Mouse (Mus musculus) bone marrow macrophage, adult 2 months (primary cell): ENCODE results near the gene Cd63. TPM values are rescaled to one million over a fixed set of nuclear protein-coding genes. Genes with fewer than 3 reads are reported as not detected.

Experiments used
- H3K27ac ChIP-seq: 2 replicates; pipeline ENCODE4 v1.5.1; 2012; ENCODE audit warnings: low read depth, low read length; ENCODE audit not compliant: insufficient read depth
- H3K4me1 ChIP-seq: 2 replicates; pipeline ENCODE4 v1.6.1; 2012; ENCODE audit warnings: low read length; ENCODE audit not compliant: control insufficient read depth, insufficient read depth
- H3K4me3 ChIP-seq: 2 replicates; pipeline ENCODE4 v1.5.1; 2012; ENCODE audit warnings: mild to moderate bottlenecking, low read length, moderate library complexity; ENCODE audit not compliant: insufficient read depth
- CTCF ChIP-seq: IDR thresholded peaks from 2 replicates; pipeline ENCODE4 v1.5.1; 2012; ENCODE audit warnings: low read depth, mild to moderate bottlenecking, low read length, moderate library complexity
- POLR2A ChIP-seq: IDR thresholded peaks from 2 replicates; pipeline ENCODE4 v1.6.1; 2012; ENCODE audit warnings: mild to moderate bottlenecking, low read depth, low read length, borderline replicate concordance
- polyA plus RNA-seq: library from polyadenylated mRNA; stranded (reverse); fragments of >200 nt; gene quantifications from 2 replicates; pipeline ENCODE4 v1.2.4, GENCODE M21; 2012; ENCODE audit not compliant: missing spikeins, insufficient read depth, insufficient read length

The Cd63 gene
- polyA plus RNA-seq, 1 experiment = 751 TPM

- peaks cover 6% of the 10 kb centered on the region for H3K4me1 ChIP-seq
- H3K27ac ChIP-seq = no peak overlapping the region
- peak overlapping the region; percentile 65 for H3K4me3 ChIP-seq
- TF ChIP-seq CTCF (no peak), POLR2A (no peak)
Measured at GRCm38 (mm10) chr10:128890383-128891295, 10.2 kb upstream of the Cd63 start.

- Histone ChIP-seq H3K27ac (no peak within 1 kb of the TSS), H3K4me1 (peaks cover 9% of the 10 kb centered on the region), H3K4me3 (peak within 1 kb of the TSS; percentile 65)
- TF ChIP-seq CTCF (no peak), POLR2A (no peak)
Measured at GRCm38 (mm10) chr10:128891296-128892094, 9.3 kb upstream of the Cd63 start, which contains the start of gene Gdf11. Gene Gdf11, minus strand, starts transcription at chr10:128891718.

GRCm38 (mm10) chr10:128892246-128892645, 8.5 kb upstream of the Cd63 start:
- Histone ChIP-seq H3K4me1 (peaks cover 9% of the 10 kb centered on the region), H3K27ac (no peak overlapping the region), H3K4me3 (peak overlapping the region; percentile 45)
- TF ChIP-seq CTCF (no peak), POLR2A (no peak)

GRCm38 (mm10) chr10:128895437-128895836, 5.4 kb upstream of the Cd63 start:
- H3K4me3 ChIP-seq = no peak overlapping the region
- TF ChIP-seq CTCF (no peak), POLR2A (no peak)
- no peak overlapping the region for H3K27ac ChIP-seq
- H3K4me1 ChIP-seq = peaks cover 16% of the 10 kb centered on the region

- TF ChIP-seq POLR2A = no peak
- no peak for TF ChIP-seq CTCF
- H3K4me3 ChIP-seq = no peak overlapping the region
- H3K4me1 ChIP-seq = peaks cover 20% of the 10 kb centered on the region
- no peak overlapping the region for H3K27ac ChIP-seq
Measured at GRCm38 (mm10) chr10:128895952-128896693, 4.7 kb upstream of the Cd63 start.

- H3K4me3 ChIP-seq = no peak overlapping the region
- H3K4me1 ChIP-seq = peaks cover 25% of the 10 kb centered on the region
- no peak for TF ChIP-seq CTCF
- TF ChIP-seq POLR2A = no peak
- H3K27ac ChIP-seq = no peak overlapping the region
Measured at GRCm38 (mm10) chr10:128896807-128897206, 4.0 kb upstream of the Cd63 start.

- no peak for TF ChIP-seq CTCF
- no peak for TF ChIP-seq POLR2A
- Histone ChIP-seq H3K27ac (no peak overlapping the region), H3K4me1 (peaks cover 26% of the 10 kb centered on the region), H3K4me3 (no peak overlapping the region)
Measured at GRCm38 (mm10) chr10:128897501-128897900, 3.3 kb upstream of the Cd63 start.

- TF ChIP-seq POLR2A (no peak), CTCF (no peak)
- Histone ChIP-seq H3K4me3 (no peak overlapping the region), H3K27ac (no peak overlapping the region), H3K4me1 (peaks cover 38% of the 10 kb centered on the region)
Measured at GRCm38 (mm10) chr10:128899759-128900490, 864 bp upstream of the Cd63 start.

- TF ChIP-seq POLR2A = no peak
- no peak for TF ChIP-seq CTCF
- H3K27ac ChIP-seq = peak overlapping the region; percentile 78
- H3K4me3 ChIP-seq = no peak overlapping the region
- peaks cover 43% of the 10 kb centered on the region for H3K4me1 ChIP-seq
Measured at GRCm38 (mm10) chr10:128901409-128901808, 620 bp downstream of the Cd63 start.
